Mouse (Mus musculus) ES-E14 (cell line): ENCODE results near the gene Rps26.
"Not testable (repeated sequence)": the region's sequence is repeated elsewhere in the genome, so short reads cannot be mapped to it uniquely, and the experiment has no call there.

ENCODE experiments used
- CHD2 ChIP-seq: IDR thresholded peaks from 2 replicates; pipeline ENCODE4 v1.6.1; 2014; ENCODE audit warnings: mild to moderate bottlenecking, low read depth, low read length, inconsistent platforms
- ZC3H11A ChIP-seq: IDR thresholded peaks from 2 replicates; pipeline ENCODE4 v1.6.1; 2012; ENCODE audit warnings: low read depth, mild to moderate bottlenecking, inconsistent platforms, low read length, borderline replicate concordance

- TF ChIP-seq ZC3H11A, CHD2: not testable (repeated sequence)
These were observed 3.8 kb upstream of the Rps26 start for GRCm38 (mm10) chr10:128630306-128630705.
